Mouse (Mus musculus): ENCODE results near the gene Pi4k2a.

Pi4k2a gene

DNA sequence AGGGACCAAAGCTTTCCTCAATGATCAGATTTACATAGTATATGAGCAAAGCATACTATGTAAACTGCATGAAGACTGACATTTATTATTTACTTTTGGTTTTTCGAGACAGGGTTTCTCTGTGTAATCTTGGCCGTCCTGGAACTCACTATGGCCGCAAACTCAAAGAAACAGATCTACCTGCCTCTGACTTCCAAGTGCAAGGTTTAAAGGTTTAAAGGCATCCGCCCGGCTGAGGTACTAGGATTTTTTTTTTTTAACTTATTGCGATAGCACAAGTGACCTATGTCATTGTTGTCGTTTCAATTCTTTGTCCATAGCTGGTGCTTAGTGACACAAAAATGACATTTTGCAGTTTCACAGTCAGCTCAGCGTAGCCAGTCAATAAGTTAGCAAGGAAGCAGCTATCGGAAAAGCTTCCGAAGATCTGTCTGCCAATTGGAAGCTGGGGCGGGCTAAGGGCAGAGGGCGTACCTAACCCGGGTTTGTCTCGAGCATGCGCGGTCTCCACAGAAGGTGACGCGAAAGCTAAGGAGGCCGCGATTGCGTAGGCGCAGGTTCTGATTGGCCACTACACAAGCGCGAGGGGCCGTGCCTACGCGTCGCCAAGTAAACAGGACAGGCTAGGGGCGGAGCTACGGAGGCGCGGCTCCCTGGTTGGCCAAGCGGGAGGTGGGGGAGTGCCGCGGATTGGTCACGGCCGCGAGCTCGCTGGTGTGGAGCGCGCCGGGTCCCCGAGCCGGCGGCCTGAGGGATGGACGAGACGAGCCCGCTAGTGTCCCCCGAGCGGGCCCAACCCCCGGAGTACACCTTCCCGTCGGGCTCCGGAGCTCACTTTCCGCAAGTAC, at the start of gene Pi4k2a:
Gene Pi4k2a (plus strand): TSS at position 723 of the 848 bp plus-strand sequence.
- peak; percentile 100 for DNase-seq (ENCODE audit: low read depth, low spot score)

- DNase-seq (ENCODE audit: low read depth, low spot score): no peak
Measured at GRCm38 (mm10) chr19:42043988-42044387, 46.3 kb upstream of the Pi4k2a start.

GRCm38 (mm10) chr19:42045269-42046102, 44.8 kb upstream of the Pi4k2a start, which contains the start of gene Hoga1:
TSS of gene Hoga1 (plus strand) at chr19:42045610.
- peak; percentile 96 for DNase-seq (ENCODE audit: low read depth, low spot score)

- DNase-seq (ENCODE audit: low read depth, low spot score): no peak
Measured at GRCm38 (mm10) chr19:42050251-42050650, 40.0 kb upstream of the Pi4k2a start.

DNA sequence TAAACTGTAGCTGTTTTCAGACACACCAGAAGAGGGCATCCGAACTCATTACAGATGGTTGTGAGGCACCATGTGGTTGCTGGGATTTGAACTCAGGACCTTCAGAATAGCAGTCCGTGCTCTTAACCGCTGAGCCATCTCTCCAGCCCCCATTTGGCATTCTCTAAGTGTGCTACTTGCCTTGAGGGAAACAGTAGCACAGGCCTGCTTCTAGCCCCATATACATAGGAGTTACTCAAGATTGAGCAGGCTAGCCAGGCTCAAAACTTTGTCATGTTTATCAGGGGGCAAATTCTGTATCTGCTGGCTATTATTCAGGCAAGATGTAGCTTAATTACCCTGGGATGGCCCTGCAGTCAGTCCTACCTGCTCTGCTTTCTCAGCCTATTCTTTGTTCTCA, 38.9 kb upstream of the Pi4k2a start:
- DNase-seq (ENCODE audit: low read depth, low spot score): no peak

DNA sequence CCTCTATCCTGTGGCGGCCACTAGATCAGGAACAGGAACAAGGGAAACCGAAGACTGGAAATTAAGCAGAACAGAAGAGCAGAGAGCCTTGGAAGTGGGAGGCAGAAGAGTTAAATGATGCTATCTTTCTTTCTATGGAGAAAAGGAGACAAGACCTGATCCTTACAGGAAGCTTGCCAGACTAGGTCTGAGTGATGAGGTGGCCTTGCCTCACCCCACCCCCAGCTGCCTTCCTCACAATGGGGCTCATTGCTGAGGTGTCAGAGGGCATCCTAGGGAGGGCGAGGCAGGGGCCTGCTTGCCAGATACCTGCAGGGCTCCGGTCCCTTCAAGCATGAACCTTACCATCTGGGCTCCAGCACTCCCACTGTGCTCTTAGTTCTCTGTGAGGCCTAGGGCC, 38.3 kb upstream of the Pi4k2a start, which contains the start of gene 4933411K16Rik:
Gene 4933411K16Rik (plus strand): TSS at position 301 of the 400 bp plus-strand sequence.
- DNase-seq (ENCODE audit: low read depth, low spot score): peak; percentile 37

DNA sequence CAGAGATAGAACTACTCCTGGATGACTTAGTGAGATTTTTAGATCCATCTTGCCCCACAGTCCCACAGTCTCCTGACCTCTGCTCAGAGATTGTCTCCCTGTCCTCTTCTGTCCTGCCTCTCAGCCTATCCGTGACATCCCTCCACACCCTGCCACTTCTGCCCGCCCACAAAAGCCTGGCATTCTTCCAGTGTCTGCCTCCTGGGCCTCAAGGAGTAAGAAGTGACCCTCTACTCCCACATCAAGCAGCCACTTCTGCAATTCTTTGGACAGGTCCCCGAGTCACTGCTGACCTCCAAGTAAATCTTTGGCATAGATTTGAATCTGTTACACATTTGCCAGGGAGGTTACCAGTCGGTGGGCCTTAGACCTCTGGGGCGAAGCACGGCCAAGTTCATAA, 36.0 kb upstream of the Pi4k2a start:
- DNase-seq (ENCODE audit: low read depth, low spot score): no peak

GRCm38 (mm10) chr19:42055881-42056280, 34.4 kb upstream of the Pi4k2a start:
- no peak for DNase-seq (ENCODE audit: low read depth, low spot score)

DNA sequence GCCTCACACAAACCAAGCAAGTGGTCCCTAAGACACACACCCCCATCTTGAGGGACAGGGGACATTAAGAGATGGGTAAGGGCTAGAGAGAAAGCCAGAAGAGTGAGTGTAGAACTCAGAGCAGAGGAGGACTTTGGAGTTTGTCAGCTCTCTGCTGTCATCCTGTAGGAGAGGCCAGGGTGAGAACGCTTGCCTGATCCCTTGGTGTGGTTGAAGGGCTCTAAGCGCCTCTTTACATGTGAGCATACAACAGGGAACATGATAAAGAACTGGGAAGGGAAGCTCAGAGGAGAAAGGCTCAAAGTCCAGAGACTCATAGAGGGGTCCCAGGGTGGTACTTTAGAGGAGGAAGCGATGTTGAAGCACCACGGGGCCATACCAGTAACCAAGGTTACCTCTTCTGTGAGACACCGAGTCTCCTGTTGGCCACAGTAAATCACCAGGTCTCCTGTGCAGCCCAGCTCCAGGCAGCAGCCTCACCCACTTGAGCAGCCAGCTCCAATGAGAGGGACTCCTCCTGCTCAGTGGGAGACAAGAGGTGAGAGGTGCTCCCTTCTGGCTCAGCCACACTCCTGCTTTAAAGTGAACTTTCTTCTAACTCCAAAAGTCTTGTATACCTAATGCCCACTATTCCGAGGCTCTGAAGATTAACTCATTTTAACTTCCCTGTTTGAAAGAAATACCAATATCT, 33.4 kb upstream of the Pi4k2a start:
- DNase-seq (ENCODE audit: low read depth, low spot score): no peak

DNA sequence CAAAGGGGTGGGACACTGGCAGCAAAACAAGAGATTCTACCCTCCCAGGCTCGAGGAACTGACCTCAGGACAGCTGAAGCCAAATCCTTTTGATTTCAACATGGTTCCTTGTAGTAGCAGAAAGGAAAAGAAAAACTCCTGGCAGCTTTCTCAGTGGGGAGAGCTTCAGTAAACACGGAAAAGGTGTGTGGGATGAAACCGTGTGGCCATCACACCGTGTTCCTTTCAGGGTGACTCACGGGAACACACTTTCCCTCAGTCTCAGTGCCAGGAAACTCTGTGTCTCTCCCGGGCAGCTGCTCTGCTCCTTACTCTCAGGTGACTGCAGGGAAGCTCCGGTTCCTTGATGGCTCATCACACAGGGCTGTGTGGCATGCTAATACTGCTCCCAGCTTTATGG, 31.8 kb upstream of the Pi4k2a start:
- DNase-seq (ENCODE audit: low read depth, low spot score): no peak

DNA sequence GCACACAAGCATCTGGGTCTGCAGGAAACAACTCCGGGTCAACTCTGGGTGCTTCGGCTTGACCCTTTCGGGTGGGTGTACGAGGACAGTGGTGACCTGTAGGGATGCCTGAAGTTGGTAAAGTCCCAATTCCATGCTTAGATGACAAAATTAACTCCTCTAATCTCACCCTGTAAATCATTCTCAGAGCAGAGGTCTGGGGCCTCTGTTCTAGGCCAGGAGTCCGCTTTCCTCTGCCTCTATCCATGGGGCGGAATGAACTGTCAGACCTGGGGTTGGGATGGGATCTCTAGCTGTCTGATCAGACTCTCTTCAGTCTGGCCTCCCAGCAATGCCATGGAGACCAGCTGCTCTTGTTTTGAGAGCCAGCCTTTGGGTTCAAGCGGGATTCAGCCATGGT, 28.8 kb upstream of the Pi4k2a start:
- DNase-seq (ENCODE audit: low read depth, low spot score): no peak

GRCm38 (mm10) chr19:42068441-42069240, 21.6 kb upstream of the Pi4k2a start:
- DNase-seq (ENCODE audit: low read depth, low spot score): peak; percentile 25

DNA sequence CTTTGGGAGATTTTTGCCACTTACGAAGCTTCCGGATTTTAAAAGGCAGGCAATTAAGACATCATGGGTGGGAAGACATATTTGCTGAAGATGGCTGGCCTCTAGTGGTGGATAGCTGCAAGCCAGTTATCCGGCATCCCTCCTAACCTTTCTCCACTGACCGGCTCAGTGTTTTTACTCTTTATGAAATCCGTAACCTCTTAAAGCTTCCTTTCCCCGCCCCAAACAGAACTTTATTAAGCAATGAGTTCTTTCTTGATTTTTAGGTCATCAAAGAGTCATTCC, 21.1 kb upstream of the Pi4k2a start:
- DNase-seq (ENCODE audit: low read depth, low spot score): no peak

GRCm38 (mm10) chr19:42071221-42071620, 19.0 kb upstream of the Pi4k2a start:
- peak; percentile 59 for DNase-seq (ENCODE audit: low read depth, low spot score)

- DNase-seq (ENCODE audit: low read depth, low spot score): no peak
Measured at GRCm38 (mm10) chr19:42071886-42072608, 18.2 kb upstream of the Pi4k2a start.

DNA sequence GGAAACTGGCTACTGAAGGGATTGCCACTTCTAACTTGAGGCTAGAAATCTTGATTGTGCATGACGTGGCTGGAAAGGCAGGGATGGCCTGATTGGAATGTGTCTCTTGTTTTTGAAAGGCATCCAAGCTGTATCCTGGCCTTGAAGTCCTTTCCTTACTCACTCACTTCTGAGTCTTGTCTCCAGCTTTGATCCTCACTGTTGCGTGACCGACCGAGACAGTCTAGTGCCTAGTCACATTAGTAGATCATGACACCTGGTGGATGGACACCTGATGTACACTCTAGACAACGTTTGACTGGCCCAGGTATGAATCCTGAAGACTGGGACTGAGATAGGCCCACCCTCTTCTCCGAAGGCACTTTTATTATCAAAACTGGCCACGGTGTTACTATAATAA, 17.5 kb upstream of the Pi4k2a start:
- peak; percentile 48 for DNase-seq (ENCODE audit: low read depth, low spot score)

GRCm38 (mm10) chr19:42075051-42075450, 15.2 kb upstream of the Pi4k2a start:
- DNase-seq (ENCODE audit: low read depth, low spot score): no peak

DNA sequence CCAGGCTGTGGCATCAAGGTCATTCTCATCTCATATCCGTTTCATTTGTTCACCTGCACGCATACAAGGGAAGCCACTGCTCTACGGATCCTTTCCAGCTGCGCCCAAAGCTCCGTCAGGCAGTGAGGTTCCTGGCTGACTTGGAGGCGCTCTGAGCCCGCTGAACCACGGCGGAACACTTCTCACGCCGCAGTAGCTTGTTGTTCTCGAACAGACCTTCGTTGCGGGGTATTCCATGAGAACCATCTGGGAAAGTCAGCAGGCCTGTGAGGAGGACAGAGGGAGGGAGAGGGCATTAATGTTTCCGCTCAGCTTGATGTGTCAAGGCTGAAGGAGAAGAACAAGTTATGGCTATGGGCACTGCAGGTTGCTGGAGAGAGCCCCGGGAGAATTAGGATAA, 14.3 kb upstream of the Pi4k2a start:
- peak; percentile 29 for DNase-seq (ENCODE audit: low read depth, low spot score)

- DNase-seq (ENCODE audit: low read depth, low spot score): no peak
Measured at GRCm38 (mm10) chr19:42078566-42078965, 11.7 kb upstream of the Pi4k2a start.

GRCm38 (mm10) chr19:42079006-42079405, 11.3 kb upstream of the Pi4k2a start:
- DNase-seq (ENCODE audit: low read depth, low spot score): no peak

DNA sequence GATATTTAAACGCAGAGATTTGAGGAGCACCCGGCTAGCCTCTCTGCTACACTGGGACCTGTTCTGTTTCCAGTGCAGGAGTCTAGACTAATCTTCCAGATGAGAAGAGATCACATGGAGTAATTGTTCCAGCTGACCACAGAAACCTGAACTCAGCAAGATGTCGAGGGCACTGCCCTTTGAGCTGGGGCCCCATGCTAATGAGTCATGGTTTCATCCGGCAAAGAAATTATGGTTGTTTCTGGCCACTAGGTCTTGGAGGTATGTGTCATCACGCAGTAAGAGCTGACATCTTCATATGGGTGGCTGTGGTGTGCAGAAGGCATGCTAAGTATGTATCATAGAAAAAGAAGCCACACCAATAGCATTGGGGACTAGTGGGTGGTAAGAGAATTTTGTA, 10.3 kb upstream of the Pi4k2a start:
- DNase-seq (ENCODE audit: low read depth, low spot score): no peak
